Mouse (Mus musculus) heart, postnatal 4 days (tissue): ENCODE measurements around the gene Flt3l. TPM values are rescaled to one million over a fixed set of nuclear protein-coding genes. Genes with fewer than 3 reads are reported as not detected.
"Not testable (repeated sequence)": the region's sequence is repeated elsewhere in the genome, so short reads cannot be mapped to it uniquely, and the experiment has no call there.

Experiments used
- DNase-seq: peaks from one replicate; pipeline ENCODE4 v3.0.0; 2021
- total RNA-seq, 2 experiments: library from RNA; stranded (reverse); gene quantifications; 2 replicates each; pipeline ENCODE4 v1.2.3; 2021

Flt3l gene
- total RNA-seq, 2 experiments from 2014 or later: 1.5 to 2.1 TPM

DNA sequence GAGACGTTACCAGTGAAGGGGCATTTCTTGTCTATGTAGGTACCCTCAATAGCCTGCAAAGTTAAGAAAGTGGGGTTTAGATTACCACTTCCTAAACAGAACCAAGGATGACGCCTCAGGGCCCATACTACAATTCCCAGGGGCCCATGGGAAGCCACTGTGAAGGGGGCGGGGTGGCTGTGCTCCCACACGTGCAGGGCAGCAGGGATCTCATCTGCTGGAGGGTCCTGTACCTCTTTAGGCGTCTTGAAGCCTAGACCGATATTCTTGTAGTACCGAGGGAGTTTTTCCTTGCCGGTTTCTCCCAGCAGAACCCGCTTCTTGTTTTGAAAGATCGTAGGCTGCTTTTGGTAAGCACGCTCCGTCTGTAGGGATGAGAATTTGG, 13.1 kb downstream of the Flt3l start:
- peak; percentile 51 for DNase-seq

GRCm38 (mm10) chr7:45122561-45123185, 13.6 kb downstream of the Flt3l start:
- no peak for DNase-seq

GRCm38 (mm10) chr7:45121966-45122365, 14.3 kb downstream of the Flt3l start:
- DNase-seq: no peak

DNA sequence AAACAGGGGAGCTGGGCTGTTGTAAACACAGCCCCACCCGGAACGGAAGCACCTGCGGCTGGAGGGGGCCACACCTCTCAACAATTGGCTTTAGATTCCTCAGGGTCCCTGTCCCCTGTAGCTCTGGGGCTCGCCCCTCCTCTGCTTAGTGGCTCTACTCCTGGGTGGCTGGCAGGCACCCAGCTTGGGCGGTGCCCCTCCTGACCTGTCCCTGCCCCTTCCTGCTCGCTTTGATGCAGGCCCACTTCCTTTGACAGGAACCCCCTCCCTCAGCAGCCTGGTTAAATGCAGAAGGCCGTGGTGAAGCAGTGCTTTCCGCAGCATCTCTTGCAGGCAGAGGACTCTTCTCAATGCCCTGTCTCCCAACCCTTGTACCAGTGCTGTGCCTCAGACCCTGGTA, 14.8 kb downstream of the Flt3l start:
- DNase-seq: peak; percentile 65

GRCm38 (mm10) chr7:45119780-45120709, 16.2 kb downstream of the Flt3l start:
- DNase-seq: no peak

GRCm38 (mm10) chr7:45118336-45118735, 17.9 kb downstream of the Flt3l start:
- no peak for DNase-seq

DNA sequence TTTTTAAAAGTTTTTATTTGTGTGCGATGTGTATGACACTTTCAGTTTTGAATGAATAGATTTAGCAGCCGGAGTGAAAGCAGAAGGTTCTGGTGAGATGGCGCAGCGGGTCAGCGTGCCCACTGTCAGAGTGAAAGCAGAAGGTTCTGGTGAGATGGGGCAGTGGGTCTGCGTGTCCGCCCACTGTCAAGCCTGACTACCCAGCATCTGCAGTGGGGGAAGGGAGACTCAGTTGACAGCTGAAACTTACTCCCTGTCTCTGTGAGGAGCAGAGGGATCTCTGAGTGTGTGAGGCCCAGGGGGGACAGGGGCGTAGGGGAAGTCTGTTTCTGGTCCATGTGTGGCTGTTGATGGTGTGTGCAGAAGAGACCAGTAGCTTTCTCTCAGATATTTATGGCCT, 18.7 kb downstream of the Flt3l start:
- DNase-seq: no peak

GRCm38 (mm10) chr7:45113476-45113875, 22.8 kb downstream of the Flt3l start:
- DNase-seq: no peak

GRCm38 (mm10) chr7:45112529-45112928, 23.7 kb downstream of the Flt3l start:
- DNase-seq: no peak

DNA sequence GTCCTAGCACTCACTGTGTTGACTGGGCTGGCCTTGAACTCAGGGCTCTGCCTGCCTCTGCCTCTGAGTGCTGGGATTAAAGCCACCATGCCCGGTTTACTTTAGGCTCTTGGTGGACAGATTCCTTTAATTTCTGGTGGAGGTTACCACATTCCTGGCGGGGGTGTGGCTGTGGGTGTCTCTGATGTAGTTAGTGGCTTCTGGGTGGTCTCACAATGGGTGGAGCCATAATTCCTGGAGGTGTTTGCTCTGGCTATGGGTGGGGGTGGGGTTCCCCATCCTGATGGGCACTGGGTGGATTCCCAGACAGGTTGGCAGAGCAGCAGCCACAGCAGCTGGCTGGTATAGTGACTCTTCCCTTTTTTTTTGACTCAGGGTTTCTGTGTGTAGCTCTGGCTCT, 24.3 kb downstream of the Flt3l start:
- DNase-seq: no peak

DNA sequence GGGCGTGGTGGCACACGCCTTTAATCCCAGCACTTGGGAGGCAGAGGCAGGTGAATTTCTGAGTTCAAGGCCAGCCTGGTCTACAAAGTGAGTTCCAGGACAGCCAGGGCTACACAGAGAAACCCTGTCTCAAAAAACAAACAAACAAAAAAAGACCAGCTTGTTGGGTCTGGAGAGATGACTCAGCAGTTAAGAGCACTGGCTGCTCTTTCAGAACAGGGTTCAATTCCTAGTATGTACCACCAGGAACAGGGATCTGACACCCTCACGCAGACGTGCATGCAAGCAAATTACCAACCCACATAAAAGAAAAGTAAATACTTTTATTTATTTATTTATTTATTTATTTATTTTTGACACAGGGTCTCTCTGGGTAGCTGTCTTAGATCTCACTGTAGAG, 26.1 kb downstream of the Flt3l start:
- DNase-seq: not testable (repeated sequence)

DNA sequence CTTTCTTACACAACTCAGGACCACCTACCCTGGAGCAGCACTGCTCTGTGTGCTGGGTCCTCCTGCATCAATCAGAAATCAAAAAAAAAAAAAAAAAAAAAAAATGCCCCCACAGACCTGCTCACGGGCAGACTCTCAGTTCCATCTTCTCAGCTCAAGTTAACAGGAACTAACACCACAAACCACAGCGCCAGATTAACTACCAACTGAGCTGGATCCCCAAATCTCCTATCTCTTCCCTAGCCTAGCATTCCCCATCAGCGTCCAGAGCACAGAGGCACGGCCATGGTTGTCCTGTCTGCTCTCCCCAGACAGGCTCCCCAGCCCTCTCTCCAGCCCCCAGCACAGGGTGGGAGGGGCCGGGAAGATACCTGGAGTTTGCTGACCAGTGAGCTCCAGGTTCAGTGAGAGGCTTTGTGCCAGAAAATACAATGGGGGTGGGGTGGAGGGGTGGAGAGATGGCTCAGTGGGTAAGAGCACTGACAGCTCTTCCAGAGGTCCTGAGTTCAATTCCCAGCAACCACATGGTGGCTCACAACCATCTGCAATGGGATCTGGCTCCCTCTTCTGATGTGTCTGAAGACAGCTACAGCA, 29.1 kb downstream of the Flt3l start:
- no peak for DNase-seq

- no peak for DNase-seq
These were observed 29.8 kb downstream of the Flt3l start for GRCm38 (mm10) chr7:45106441-45106840.

DNA sequence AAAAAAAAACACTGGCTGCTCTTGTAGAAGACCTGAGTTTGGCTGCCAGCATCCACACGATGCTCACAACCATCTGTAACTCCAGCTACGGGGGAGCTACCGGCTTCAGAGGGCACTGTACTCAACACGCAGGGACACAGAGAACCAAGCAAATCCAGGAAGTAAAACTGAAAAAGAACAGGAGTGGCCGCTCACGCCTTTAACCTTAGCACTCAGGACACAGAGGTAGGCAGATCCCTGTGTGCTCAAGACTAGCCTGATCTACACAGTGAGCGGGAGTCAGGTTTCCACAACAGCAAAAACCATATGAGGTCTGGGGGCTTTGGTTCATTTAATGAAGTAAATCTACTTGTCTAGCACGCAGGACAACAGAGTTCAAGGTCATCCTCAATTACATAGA, 30.7 kb downstream of the Flt3l start:
- no peak for DNase-seq

DNA sequence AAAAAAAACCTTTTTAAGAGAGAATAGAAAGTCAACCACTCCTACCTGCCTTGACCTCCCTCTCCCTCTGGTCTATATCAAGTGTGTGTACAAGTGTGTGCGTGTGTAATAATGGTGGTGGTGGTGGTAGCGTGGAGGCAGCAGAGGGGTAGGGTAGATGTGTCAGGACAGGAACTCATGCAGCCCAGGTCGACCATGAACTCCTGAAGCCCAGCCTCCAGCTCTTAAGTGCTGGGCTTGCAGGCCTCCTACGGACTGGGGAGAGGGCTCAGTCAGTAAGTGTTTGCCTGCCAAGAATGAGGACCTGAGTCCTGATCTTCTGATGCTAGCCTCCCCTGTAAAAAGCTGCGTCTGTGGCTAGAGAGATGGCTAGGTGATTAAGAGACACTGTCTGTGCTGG, 31.3 kb downstream of the Flt3l start:
- no peak for DNase-seq

DNA sequence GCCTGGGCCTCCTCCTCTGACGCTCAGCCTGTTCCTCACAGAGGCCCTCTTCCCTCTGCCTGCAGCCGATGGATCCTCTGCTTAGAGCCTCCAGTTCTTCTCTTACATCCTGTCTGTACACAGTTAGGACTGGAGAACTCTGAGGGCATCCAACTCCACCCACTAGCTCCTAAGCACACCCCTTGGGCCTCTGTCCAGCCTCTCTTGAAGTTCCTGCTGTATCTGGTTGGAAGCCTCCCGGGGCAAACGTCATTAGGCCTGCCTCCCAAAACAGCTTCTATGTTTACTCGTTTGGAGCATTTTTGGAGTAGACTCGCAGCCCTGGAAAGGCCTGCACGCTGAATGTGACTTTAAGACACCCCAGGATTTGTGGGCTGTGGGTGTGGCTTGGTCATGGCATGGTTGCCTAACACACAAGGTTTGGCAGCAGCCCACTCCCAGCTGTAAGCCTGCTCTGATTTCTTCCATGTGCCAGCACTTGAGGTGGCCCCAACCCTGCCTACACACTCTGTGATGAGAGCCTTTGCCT, 32.5 kb downstream of the Flt3l start, which contains the start of gene Fcgrt:
Gene Fcgrt (minus strand): TSS at position 200 of the 529 bp plus-strand sequence.
- peak; percentile 94 for DNase-seq

DNA sequence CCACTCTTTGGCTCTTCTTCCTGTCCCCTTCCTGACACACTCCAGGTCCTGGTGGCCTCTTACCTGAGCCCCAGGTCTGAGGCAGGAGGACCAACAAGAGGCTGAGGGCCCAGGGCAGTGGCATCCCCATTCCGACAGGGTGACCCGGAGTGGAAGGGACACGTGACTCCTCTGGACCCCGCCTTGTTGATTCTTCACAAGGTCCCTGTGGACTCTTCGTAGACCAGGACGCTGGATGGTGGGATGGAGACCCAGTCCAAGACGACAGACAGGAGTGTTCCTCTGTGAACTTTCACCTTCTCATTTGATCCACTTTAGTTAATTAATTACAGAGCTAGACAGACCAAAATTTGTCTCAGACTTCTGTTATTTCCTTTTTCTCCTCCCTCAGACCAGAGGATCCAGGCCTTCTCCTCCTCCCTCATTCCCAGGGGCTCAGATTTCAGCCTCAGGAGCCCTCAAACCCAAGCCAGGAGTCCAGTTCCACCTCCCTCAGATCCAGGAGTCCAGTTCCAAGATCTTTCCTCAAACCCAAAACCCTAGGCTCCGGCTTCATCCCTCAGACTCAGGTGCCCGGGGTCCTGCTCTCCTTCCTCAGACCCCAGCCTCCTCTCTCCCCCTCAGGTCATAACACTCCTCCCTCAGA, 33.2 kb downstream of the Flt3l start:
- DNase-seq: no peak

GRCm38 (mm10) chr7:45102441-45102840, 33.8 kb downstream of the Flt3l start:
- no peak for DNase-seq

GRCm38 (mm10) chr7:45100046-45100445, 36.2 kb downstream of the Flt3l start:
- DNase-seq: no peak

GRCm38 (mm10) chr7:45098541-45099240, 37.5 kb downstream of the Flt3l start:
- no peak for DNase-seq

DNA sequence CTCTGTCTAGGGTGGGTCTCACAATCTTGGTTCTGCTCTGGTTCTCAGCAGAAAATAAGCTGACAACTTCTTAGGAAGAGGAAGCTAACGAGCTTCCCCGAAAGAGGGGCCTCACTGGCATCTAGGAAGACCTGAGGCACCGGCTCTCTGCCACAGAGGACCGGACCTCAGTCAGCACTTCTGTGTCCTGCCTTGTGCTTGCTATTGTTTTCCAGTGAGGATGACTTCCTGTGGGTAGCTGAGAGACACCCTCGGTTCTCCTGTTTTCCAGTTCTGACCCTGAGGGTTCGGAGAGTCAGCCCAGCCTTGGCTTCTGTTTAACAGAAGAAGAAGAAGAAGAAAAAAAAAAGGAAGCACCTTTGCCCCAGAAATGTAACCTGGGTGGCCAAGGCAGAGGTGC, 38.8 kb downstream of the Flt3l start:
- no peak for DNase-seq

- not testable (repeated sequence) for DNase-seq
These were observed 40.3 kb downstream of the Flt3l start for GRCm38 (mm10) chr7:45095965-45096364.
